Mouse (Mus musculus) heart, postnatal 25 days (tissue): ENCODE results near the gene Ric8b. TPM values are rescaled to one million over a fixed set of nuclear protein-coding genes. Genes with fewer than 3 reads are reported as not detected.

Source experiments
- DNase-seq: peaks from one replicate; pipeline ENCODE4 v3.0.0; 2022; ENCODE audit warnings: low spot score
- intact Hi-C: fragments of 180-260 bp; cut with DNase I; formaldehyde crosslinking; loops from one replicate; pipeline ENCODE4 v1.15.1; 2025
- total RNA-seq, 2 experiments: library from RNA; stranded (reverse); gene quantifications; 2 replicates each; pipeline ENCODE4 v1.2.3; 2021

Gene Ric8b
- total RNA-seq, 2 experiments from 2014 or later, result 30.1 to 32.3 TPM

GRCm38 (mm10) chr10:84908006-84908405, 9.4 kb upstream of the Ric8b start:
- DNase-seq, result no peak
- intact Hi-C loops, result no loop called here

DNA sequence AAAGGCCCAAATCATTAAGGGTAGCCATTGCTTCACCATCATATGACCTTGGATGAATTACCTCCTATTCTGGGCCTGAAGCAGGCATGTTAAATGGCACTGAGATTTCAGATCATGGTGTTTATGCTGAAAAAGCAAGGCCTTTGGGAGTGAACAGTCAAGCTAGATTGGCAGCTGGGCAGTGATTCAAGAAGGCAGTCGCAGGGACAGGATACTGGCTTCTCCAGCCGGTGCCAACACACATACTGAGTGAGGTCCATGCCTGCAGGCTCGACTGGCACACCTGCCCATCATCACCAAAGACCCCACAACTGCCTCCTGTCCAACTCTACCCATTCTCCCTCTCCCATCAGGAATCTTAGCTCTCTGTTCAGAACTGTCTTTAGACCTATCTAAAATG, 8.9 kb upstream of the Ric8b start:
- intact Hi-C loops, result no loop called here

GRCm38 (mm10) chr10:84909021-84909801, 8.2 kb upstream of the Ric8b start:
- intact Hi-C loops, result no loop called here
- DNase-seq, result no peak

More for the DNA sequence above, 8.9 kb upstream of the Ric8b start:
- DNase-seq, result no peak

DNA sequence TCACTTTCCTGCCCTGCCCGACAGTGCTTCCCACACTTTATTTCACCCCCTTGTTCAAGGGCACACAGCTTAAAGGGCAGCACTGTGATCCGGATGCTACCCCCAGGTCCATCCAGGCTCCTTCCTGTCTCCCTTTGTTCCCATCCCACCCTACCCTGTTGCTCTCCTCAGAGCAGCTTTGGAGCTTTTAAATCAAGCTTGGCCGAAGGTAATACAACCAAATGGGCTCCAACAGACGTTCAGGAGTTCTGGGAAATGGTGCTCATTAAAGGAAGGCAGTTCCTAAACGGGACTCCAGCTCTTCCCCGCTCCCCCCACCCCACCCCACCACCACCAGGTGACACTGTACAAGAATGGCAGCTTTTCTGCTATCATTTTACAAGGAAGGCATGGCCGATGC, 7.2 kb upstream of the Ric8b start:
- intact Hi-C loops, result no loop called here
- no peak for DNase-seq

DNA sequence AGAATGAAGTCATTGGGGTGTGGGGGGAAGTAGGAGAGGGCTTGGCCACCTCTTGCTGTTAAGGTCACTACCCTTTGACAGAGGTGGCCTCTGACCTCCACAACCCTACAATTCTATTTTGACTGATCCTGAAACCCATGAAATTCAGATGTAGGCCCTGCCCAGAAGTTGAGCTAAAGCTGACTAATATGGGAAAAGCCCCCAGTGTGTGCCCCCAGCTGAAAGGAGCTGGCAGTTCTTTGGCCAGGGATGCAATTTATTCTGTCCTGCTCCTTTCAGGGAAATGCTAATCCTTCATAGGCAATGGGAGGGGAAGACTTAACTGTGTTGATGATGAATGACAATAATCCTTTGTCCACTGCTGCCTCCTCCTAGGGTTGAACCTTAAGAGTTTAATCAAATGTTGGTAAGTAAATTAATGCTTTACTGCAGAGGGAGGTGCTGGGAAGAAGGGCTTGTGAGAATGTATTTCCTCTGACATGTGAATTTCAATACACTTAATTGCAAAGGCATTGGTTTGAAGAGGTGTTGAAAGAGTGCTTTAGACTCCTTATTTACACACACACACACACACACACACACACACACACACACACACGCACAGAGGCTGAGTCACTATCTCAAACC, 6.5 kb upstream of the Ric8b start:
- intact Hi-C loops, result no loop called here
- no peak for DNase-seq

GRCm38 (mm10) chr10:84913148-84913547, 4.3 kb upstream of the Ric8b start:
- intact Hi-C loops, result no loop called here
- DNase-seq, result no peak

- intact Hi-C loops, result loop anchor here (5.0 kb wide), 1 partner anchor 78 kb away; no protein-coding TSS in a partner anchor
- DNase-seq, result no peak
These were observed 1.9 kb upstream of the Ric8b start for GRCm38 (mm10) chr10:84915476-84915875.

DNA sequence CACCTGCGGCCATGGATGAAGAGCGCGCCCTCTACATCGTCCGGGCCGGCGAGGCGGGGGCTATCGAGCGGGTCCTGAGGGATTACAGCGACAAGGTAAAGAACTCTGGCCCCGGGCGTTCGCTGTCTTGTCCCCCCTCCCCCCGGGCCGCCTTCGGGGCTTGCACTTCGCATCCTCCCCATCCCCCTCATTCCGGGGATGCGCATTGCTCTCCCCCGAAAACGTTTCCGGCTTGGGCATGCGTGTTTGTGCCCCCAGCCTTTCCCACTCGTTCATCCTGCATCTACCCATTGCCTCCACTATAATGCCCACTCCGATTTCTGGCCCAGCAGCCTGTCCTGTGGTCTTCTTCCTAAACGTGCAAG, 297 bp downstream of the Ric8b start:
- intact Hi-C loops, result loop anchor here (2.0 to 5.0 kb wide), 2 partner anchors 53 to 80 kb away; no protein-coding TSS in a partner anchor
- no peak for DNase-seq

DNA sequence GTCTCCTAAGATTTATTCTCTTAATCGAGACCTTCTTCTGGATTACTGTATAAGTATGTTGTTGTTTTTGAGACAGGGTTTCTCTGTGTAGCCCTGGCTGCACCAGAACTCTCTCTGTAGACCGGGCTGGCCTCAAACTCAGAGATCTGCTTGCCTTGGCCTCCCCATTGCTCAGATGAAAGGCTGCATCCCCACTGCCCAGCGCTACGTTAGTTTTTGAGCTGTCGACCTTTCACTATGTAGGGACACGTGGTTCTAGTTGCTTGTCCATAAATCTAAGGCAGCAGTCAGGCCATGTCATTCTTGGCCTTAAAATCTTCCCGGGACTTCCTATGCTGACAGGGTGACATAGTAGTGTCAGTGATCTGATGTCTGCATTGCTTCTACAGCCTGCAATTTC, 8.9 kb downstream of the Ric8b start:
- intact Hi-C loops, result no loop called here
- no peak for DNase-seq

- intact Hi-C loops, result no loop called here
- DNase-seq, result no peak
These were observed 9.5 kb downstream of the Ric8b start for GRCm38 (mm10) chr10:84926885-84927284.

- no peak for DNase-seq
- intact Hi-C loops, result no loop called here
These were observed 11.0 kb downstream of the Ric8b start for GRCm38 (mm10) chr10:84928465-84928864.

DNA sequence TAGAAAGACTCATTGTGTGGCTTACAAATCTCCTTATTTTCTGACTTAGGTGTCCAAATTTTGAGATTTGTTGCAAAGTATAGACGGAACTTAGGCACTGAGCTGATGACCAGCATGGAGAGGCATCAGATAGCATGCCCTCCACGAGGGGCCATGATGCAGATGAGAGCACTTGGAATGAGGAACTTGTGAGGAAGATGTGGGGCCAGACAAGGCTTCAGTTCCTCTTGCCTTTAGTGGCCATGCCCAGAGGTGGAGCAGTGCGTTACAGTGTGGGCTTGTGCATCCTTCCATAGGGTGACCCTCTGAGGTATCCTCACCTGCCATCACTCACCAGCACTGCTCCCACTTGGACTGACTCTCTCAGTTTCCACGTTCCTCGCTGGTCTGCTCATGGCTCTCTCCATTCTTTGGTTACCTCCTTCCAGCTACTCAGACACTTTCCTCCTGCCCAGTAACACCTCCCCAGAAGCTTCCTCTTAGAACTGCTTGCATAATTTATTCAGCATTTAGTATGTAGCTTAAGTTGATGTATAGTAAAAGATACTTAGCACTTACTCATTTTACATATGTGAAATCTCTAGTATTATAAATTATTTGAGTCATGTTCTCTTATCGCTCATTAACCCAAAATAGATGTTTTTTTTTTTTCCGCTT, 18.3 kb downstream of the Ric8b start:
- DNase-seq, result no peak
- intact Hi-C loops, result no loop called here

DNA sequence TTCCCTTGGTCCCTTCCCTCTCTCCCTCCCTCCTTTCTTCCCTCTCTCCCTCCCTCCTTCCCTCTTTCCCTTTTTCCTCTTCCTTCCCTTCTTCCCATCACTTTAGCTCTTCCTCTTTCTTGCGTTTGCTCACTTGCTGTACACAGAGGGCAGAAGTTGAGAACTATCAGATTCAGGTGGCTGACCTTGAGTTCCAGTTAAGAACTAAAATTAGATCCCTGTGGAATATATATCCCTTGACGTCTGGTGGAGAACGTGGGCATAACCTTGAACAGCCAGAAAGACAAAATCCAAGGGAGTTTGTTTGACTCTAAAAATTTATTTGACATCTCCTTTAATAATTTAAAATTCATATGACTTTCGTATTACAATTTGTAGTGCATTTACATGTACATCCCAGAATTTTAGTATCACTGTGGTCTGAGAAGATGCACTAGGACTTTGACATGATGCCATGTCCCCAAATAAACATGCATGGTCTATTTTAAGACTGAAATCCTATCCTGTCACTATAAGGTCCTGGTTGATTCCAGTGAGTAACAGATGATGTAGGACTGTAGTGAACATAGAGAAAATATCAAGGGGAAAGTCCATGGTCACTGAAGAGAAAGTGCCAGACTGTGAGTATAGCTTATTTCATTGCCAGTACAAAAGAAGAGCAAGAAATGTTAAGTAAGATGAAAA, 19.6 kb downstream of the Ric8b start:
- intact Hi-C loops, result no loop called here
- no peak for DNase-seq

DNA sequence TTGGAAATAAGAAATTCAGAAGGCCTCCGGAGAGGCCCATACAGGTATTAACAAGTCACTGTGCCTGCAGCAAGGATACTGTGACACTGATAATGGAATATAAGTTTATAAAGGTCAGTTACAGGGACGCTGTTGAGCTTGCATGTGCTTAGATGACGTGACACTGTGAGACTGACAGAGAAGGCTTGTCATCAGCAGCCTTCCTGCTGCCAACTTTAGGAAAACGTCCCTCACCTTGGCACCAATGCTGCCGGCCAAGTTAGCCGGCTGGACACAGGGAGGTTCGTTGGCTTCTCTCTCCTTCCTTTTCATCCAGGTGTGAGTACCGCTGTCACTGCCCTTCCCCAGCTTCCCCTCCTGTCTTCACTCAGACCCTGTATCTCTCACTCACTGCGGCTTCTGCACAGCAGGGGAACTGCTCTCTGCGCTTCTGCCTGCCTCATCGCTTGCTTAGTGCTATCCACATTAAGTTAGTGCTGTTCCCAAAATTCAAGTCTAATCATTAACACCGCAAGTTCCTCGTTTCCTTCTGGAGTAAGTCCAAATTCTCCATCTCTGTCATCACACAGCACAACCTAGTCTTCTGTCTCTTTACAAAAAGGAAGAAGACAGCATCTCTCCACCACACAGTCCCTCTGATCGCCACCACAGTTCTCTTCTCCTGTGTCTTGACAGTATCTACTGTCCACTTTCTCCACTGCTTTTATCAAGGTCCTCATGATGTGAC, 20.8 kb downstream of the Ric8b start:
- no peak for DNase-seq
- intact Hi-C loops, result no loop called here

GRCm38 (mm10) chr10:84938886-84939285, 21.5 kb downstream of the Ric8b start:
- intact Hi-C loops, result no loop called here
- DNase-seq, result no peak

DNA sequence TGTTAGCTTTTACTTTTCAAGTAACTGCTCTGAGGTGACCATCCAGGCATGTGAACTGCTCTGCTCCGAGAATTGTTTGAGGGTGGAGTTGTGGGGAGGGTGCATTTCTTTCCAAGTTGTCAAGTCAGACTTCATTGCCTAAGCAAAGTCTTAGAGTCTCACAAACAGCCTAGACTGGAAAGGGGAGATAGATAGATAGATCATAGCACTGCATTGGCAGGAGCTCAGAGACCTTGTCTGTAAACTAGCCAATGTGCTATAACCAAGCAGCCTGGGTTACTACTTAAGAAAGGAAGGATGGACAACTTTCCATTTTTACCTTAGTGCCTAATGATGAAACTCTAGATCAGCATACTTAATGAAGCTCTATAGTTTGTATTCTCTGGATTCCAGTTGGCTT, 22.9 kb downstream of the Ric8b start:
- intact Hi-C loops, result no loop called here
- no peak for DNase-seq

DNA sequence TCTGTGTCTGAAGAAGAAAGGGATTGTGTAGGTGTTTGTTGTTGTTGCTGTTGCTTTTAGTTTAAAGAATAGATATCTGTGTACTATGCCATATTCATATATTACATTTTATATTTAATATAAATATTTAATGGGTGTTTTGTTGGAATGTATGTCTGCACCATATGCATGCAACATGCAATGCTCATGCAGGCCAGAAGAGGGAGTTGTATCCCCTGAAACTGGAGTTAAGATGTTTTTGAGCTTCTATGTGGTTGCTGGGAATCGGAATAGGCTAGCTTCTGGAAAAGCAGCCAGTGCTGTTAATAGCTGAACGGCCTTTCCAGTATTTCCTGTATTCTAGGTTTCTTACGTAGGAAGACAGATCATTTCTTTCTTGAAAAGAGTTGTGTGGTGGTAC, 28.3 kb downstream of the Ric8b start:
- intact Hi-C loops, result no loop called here
- DNase-seq, result no peak

DNA sequence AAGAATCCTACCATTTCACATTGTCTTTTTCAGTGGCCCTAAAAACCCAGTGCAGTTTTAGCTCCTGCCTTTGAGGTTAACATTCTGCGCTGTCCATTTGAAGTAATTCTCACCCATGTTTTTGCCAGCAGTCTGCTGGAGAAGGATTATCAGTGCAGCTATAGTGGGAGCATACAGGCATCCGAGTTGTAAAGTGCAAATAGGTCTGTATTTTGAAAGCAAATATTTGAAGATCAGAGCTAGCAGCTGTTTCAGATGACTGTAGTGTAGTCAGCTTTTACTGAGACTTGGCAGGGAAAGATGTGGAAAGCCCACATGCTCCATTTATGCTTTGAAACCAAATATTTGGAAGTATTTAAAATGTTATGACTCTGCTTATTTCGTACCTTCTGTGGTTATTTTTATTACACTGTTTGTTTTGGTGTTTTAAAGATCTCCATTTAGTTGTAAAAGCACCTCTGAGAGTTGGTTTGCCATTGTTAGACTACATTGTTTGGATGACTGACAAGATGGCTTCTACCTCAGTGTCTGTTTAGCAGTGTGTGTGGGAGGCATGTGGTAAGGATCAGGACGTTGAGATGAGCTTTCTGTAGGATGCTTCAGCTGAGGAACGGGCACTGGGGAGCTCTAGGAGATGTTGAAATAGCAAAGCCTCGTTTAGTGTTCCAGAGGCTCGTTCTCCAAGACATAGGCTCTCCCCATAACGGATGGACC, 31.7 kb downstream of the Ric8b start:
- intact Hi-C loops, result no loop called here
- DNase-seq, result no peak

DNA sequence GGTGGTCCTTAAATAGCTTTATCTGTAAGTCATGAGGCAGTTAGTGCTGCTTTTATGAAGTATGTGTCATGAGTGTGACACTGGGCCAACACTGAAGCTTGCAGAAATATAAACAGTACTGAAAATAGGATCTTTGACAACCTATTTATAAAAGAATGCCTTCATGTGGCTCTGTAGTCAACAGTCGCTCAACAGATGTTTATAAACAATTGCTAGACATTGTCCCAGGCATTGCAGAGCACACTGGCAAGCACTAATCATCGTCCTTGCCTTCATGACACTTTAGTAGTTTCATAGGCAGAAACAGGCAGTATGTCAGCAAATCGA, 32.2 kb downstream of the Ric8b start:
- DNase-seq, result no peak
- intact Hi-C loops, result no loop called here

- intact Hi-C loops, result no loop called here
- DNase-seq, result no peak
These were observed 33.0 kb downstream of the Ric8b start for GRCm38 (mm10) chr10:84950384-84950783.
